Mouse (Mus musculus) intestine, embryonic 15.5 days (tissue): ENCODE data around the gene Irf3. TPM values are rescaled to one million over a fixed set of nuclear protein-coding genes. Genes with fewer than 3 reads are reported as not detected.

Experiments
- ATAC-seq: fragments of 200-750 bp; cut with Nextera tagmentation; 2 replicates; pipeline ENCODE4 v1.8.0; 2017; ENCODE audit warnings: moderate TSS enrichment, moderate library complexity
- H3K27ac ChIP-seq: fragments of 300-500 bp; sonication (generic); 2 replicates; pipeline ENCODE4 v1.5.1; 2015; ENCODE audit warnings: mild to moderate bottlenecking, inconsistent platforms
- H3K27me3 ChIP-seq: fragments of 300-500 bp; sonication (generic); replicated peaks from 2 replicates; pipeline ENCODE4 v1.6.1; 2015; ENCODE audit warnings: inconsistent platforms
- H3K36me3 ChIP-seq: fragments of 300-500 bp; sonication (generic); 2 replicates; pipeline ENCODE4 v1.6.1; 2015; ENCODE audit warnings: inconsistent platforms
- H3K4me1 ChIP-seq: fragments of 300-500 bp; sonication (generic); replicated peaks from 2 replicates; pipeline ENCODE4 v1.6.1; 2015; ENCODE audit warnings: inconsistent platforms
- H3K4me2 ChIP-seq: fragments of 300-500 bp; sonication (generic); replicated peaks from 2 replicates; pipeline ENCODE4 v1.6.1; 2015; ENCODE audit warnings: mild to moderate bottlenecking, inconsistent platforms
- H3K4me3 ChIP-seq: fragments of 300-500 bp; sonication (generic); replicated peaks from 2 replicates; pipeline ENCODE4 v1.5.1; 2015; ENCODE audit warnings: inconsistent platforms
- H3K9ac ChIP-seq: fragments of 300-500 bp; sonication (generic); 2 replicates; pipeline ENCODE4 v1.6.1; 2015; ENCODE audit warnings: inconsistent platforms
- H3K9me3 ChIP-seq: fragments of 300-500 bp; sonication (generic); 2 replicates; pipeline ENCODE4 v1.6.1; 2016; ENCODE audit warnings: inconsistent platforms
- WGBS: fragments of 180-500 bp; shearing (Covaris S2); methylation state at CpG from one replicate; pipeline ENCODE4 v1.1.7; 2015; 5-methylcytosine and 5-hydroxymethylcytosine counted together
- polyA plus RNA-seq: library from polyadenylated mRNA; unstranded; fragments of >200 nt; fragmentation: Nextera tagmentation; extraction: Ambion mirVana; gene quantifications from 2 replicates; pipeline ENCODE4 v1.2.1, GENCODE M21; 2015

Gene Irf3
- polyA plus RNA-seq, 1 experiment from 2014 or later, result 89.9 TPM

DNA sequence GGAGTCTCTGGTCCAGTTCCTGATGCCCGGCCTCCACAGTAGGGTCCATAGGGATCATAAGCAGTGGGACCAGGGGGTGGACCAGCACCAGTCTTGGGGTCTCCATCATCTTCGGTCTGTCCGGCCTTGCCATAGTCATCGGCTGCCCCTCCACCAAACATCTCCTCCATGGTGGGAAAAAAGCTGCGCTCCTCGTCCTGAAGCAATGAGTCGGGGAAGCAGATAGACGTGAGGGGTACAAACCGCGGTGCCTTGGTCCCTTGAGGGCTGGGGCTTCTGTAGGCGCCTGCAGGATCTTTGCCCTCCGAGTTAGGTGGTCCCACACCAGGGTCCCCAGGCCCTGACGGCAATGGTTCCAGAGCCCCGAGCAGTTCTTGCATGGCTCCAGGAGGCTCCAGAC, 50.0 kb downstream of the Irf3 start:
- no peak overlapping the region for H3K27ac ChIP-seq
- H3K4me2 ChIP-seq, result no peak overlapping the region
- peaks cover 15% of the 10 kb centered on the region for H3K4me1 ChIP-seq
- H3K9me3 ChIP-seq, result no peaks in the 10 kb centered on the region
- H3K9ac ChIP-seq, result no peak overlapping the region
- WGBS, result 95% methylated on average over 14 of the region's 14 CpGs
- ATAC-seq, result no peak
- H3K36me3 ChIP-seq, result peaks cover 70% of the 10 kb centered on the region
- H3K4me3 ChIP-seq, result no peak overlapping the region
- H3K27me3 ChIP-seq, result no peaks in the 10 kb centered on the region

- Histone ChIP-seq H3K27me3 (no peaks in the 10 kb centered on the region), H3K9me3 (no peaks in the 10 kb centered on the region), H3K4me1 (peaks cover 15% of the 10 kb centered on the region), H3K9ac (no peak overlapping the region), H3K4me3 (no peak overlapping the region), H3K36me3 (peaks cover 63% of the 10 kb centered on the region), H3K4me2 (no peak overlapping the region), H3K27ac (no peak overlapping the region)
- WGBS, result 92% methylated on average over 38 of the region's 38 CpGs
- ATAC-seq, result no peak
Measured at GRCm38 (mm10) chr7:45048001-45048890, 50.8 kb downstream of the Irf3 start.

DNA sequence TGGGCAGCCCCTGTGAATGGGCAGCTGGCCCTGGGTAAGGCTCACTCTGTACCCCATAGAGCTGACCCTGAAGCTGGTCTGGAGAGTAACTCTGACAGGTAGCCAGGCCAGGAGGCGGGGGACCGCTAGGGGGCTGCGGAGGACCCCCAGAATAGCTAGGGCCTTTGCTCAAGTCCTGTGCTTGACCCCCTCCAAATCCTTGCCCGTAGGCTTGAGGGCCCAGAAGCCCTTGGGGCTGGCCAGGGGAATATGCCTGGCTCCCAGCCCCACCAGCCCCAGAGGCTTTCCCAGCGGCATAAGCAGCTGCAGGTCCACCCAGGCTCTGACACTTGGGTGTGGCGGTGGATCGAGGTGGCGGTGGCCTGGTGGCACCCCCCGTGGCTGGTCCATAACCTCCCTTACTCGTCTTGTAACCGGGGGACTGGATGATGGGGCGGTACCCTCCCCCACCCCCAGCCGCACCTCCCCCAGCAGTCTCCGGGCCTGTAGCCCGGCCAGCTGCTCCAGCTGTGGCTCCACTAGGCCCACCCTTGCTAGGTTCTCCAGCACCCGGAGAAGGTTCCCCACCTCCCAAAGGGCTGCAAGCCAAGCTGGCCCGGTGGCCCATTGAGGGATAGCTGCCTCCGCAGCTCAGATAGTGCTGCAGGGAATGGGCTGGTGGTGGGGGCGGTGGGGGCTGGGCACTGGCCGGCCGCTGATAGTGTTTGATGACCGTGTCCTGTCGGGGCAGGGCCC, 51.6 kb downstream of the Irf3 start:
- Histone ChIP-seq H3K4me1 (peaks cover 15% of the 10 kb centered on the region), H3K9me3 (no peaks in the 10 kb centered on the region), H3K4me2 (no peak overlapping the region), H3K4me3 (no peak overlapping the region), H3K36me3 (peaks cover 56% of the 10 kb centered on the region), H3K9ac (no peak overlapping the region), H3K27me3 (no peaks in the 10 kb centered on the region), H3K27ac (no peak overlapping the region)
- no peak for ATAC-seq
- WGBS, result 91% methylated on average over 23 of the region's 23 CpGs

- ATAC-seq, result peak; percentile 15; the same call in 1 of the 2 replicates
- peaks cover 19% of the 10 kb centered on the region for H3K4me1 ChIP-seq
- 6% methylated on average over 16 of the region's 16 CpGs for WGBS
- peak overlapping the region; percentile 90 for H3K9ac ChIP-seq
- peak overlapping the region; percentile 100 for H3K27ac ChIP-seq
- H3K36me3 ChIP-seq, result peaks cover 41% of the 10 kb centered on the region
- H3K9me3 ChIP-seq, result no peaks in the 10 kb centered on the region
- no peaks in the 10 kb centered on the region for H3K27me3 ChIP-seq
- peak overlapping the region; percentile 78 for H3K4me3 ChIP-seq
- peak overlapping the region; percentile 95 for H3K4me2 ChIP-seq
Measured at GRCm38 (mm10) chr7:45050945-45051600, 53.6 kb downstream of the Irf3 start.

- WGBS, result 2% methylated on average over 13 of the region's 13 CpGs
- H3K27ac ChIP-seq, result peak overlapping the region; percentile 100
- no peaks in the 10 kb centered on the region for H3K9me3 ChIP-seq
- no peaks in the 10 kb centered on the region for H3K27me3 ChIP-seq
- ATAC-seq, result no peak
- peak overlapping the region; percentile 95 for H3K4me2 ChIP-seq
- H3K4me1 ChIP-seq, result peaks cover 19% of the 10 kb centered on the region
- peaks cover 37% of the 10 kb centered on the region for H3K36me3 ChIP-seq
- H3K4me3 ChIP-seq, result peak overlapping the region; percentile 78
- H3K9ac ChIP-seq, result peak overlapping the region; percentile 90
Measured at GRCm38 (mm10) chr7:45051601-45051974, 54.1 kb downstream of the Irf3 start.

Other genes with a start within 250 kb of the Irf3 start
- gene Vrk3, start 249.2 kb upstream of the Irf3 start, polyA plus RNA-seq, result 36.0 and 39.4 TPM in 2 replicates
- gene Zfp473, start 246.6 kb upstream of the Irf3 start, polyA plus RNA-seq, result 2.0 and 2.5 TPM in 2 replicates
- gene Nup62, start 181.6 kb upstream of the Irf3 start, polyA plus RNA-seq, result 87.4 and 89.2 TPM in 2 replicates
- 0.78 and 1.5 TPM in 2 replicates for gene Il4i1, start 181.3 kb upstream of the Irf3 start, polyA plus RNA-seq
- gene Atf5, start 181.0 kb upstream of the Irf3 start, polyA plus RNA-seq, result 6.2 and 6.6 TPM in 2 replicates
- 112 and 116 TPM in 2 replicates for gene Akt1s1, start 148.7 kb upstream of the Irf3 start, polyA plus RNA-seq
- 71.0 and 71.3 TPM in 2 replicates for gene Tbc1d17, start 148.6 kb upstream of the Irf3 start, polyA plus RNA-seq
- 25.9 and 29.0 TPM in 2 replicates for gene Pnkp, start 140.5 kb upstream of the Irf3 start, polyA plus RNA-seq
- gene Ptov1, start 127.9 kb upstream of the Irf3 start, polyA plus RNA-seq, result 239 and 253 TPM in 2 replicates
- gene Med25, start 104.9 kb upstream of the Irf3 start, polyA plus RNA-seq, result 88.2 and 91.8 TPM in 2 replicates
- 17.0 and 18.8 TPM in 2 replicates for gene Fuz, start 101.6 kb upstream of the Irf3 start, polyA plus RNA-seq
- 60.1 and 65.0 TPM in 2 replicates for gene Ap2a1, start 68.2 kb upstream of the Irf3 start, polyA plus RNA-seq
- 0.14 TPM in 1 of 2 replicates, not detected in the other for gene Tsks, start 54.4 kb upstream of the Irf3 start, polyA plus RNA-seq
- gene Cpt1c, start 22.8 kb upstream of the Irf3 start, polyA plus RNA-seq, result 16.1 and 16.5 TPM in 2 replicates
- 449 and 456 TPM in 2 replicates for gene Prmt1, start 11.1 kb upstream of the Irf3 start, polyA plus RNA-seq
- gene Bcl2l12, start 1.1 kb downstream of the Irf3 start, polyA plus RNA-seq, result 37.3 and 43.6 TPM in 2 replicates
- 32.0 and 33.6 TPM in 2 replicates for gene Scaf1, start 18.7 kb downstream of the Irf3 start, polyA plus RNA-seq
- 57.6 and 61.0 TPM in 2 replicates for gene Rras, start 20.3 kb downstream of the Irf3 start, polyA plus RNA-seq
- 7.1 and 8.7 TPM in 2 replicates for gene Prr12, start 55.2 kb downstream of the Irf3 start, polyA plus RNA-seq
- gene Nosip, start 64.8 kb downstream of the Irf3 start, polyA plus RNA-seq, result 49.5 and 50.5 TPM in 2 replicates
- gene Prrg2, start 65.0 kb downstream of the Irf3 start, polyA plus RNA-seq, result 29.2 and 29.5 TPM in 2 replicates
- gene Rcn3, start 94.6 kb downstream of the Irf3 start, polyA plus RNA-seq, result 265 and 267 TPM in 2 replicates
- 153 and 168 TPM in 2 replicates for gene Fcgrt, start 106.2 kb downstream of the Irf3 start, polyA plus RNA-seq
- 1,711 TPM in 2 replicates for gene Rps11, start 126.8 kb downstream of the Irf3 start, polyA plus RNA-seq
- gene Rpl13a, start 131.1 kb downstream of the Irf3 start, polyA plus RNA-seq, result 1,301 and 1,445 TPM in 2 replicates
- 0.24 and 0.28 TPM in 2 replicates for gene Gm45713, start 138.6 kb downstream of the Irf3 start, polyA plus RNA-seq
- gene Flt3l, start 138.8 kb downstream of the Irf3 start, polyA plus RNA-seq, result 1.8 and 2.0 TPM in 2 replicates
- 94.1 and 98.9 TPM in 2 replicates for gene Pih1d1, start 156.7 kb downstream of the Irf3 start, polyA plus RNA-seq
- 79.0 and 87.3 TPM in 2 replicates for gene Aldh16a1, start 156.9 kb downstream of the Irf3 start, polyA plus RNA-seq
- 0.13 and 0.15 TPM in 2 replicates for gene Slc17a7, start 166.3 kb downstream of the Irf3 start, polyA plus RNA-seq
- not detected in 2 replicates for gene Gfy, start 181.9 kb downstream of the Irf3 start, polyA plus RNA-seq
- not detected in 2 replicates for gene Pth2, start 183.3 kb downstream of the Irf3 start, polyA plus RNA-seq
- 0.61 and 0.69 TPM in 2 replicates for gene Ccdc155, start 207.2 kb downstream of the Irf3 start, polyA plus RNA-seq
- gene Dkkl1, start 214.5 kb downstream of the Irf3 start, polyA plus RNA-seq, result 1.0 and 1.1 TPM in 2 replicates
- gene Tead2, start 218.1 kb downstream of the Irf3 start, polyA plus RNA-seq, result 93.2 and 97.0 TPM in 2 replicates
- 3.5 and 3.6 TPM in 2 replicates for gene Cd37, start 241.5 kb downstream of the Irf3 start, polyA plus RNA-seq
- not detected in 2 replicates for gene Slc6a16, start 243.4 kb downstream of the Irf3 start, polyA plus RNA-seq